Mouse (Mus musculus) CH12.LX (cell line): Measurements from ENCODE around the gene Polr1b.

Experiments used
- CTCF ChIP-seq, 2 experiments: IDR thresholded peaks in 1 of 2; conservative IDR thresholded peaks in 1 of 2; 2 replicates each; pipeline ENCODE4 v1.5.1; 2011 to 2012; ENCODE audit warnings: low read depth in 2 of 2, low read length in 2 of 2, improper control_type of control experiment in 1 of 2, inconsistent platforms in 1 of 2, mild to moderate bottlenecking in 1 of 2, moderate library complexity in 1 of 2
- KAT2A ChIP-seq: IDR thresholded peaks from 2 replicates; pipeline ENCODE4 v1.6.1; 2012; ENCODE audit warnings: low read length, improper control_type of control experiment, inconsistent platforms; ENCODE audit not compliant: insufficient replicate concordance
- MEF2A ChIP-seq: IDR thresholded peaks from 2 replicates; pipeline ENCODE4 v1.6.1; 2014; ENCODE audit warnings: low read depth, mild to moderate bottlenecking, inconsistent platforms, low read length, improper control_type of control experiment, borderline replicate concordance
- MXI1 ChIP-seq: IDR thresholded peaks from 2 replicates; pipeline ENCODE4 v1.6.1; 2011; ENCODE audit warnings: mild to moderate bottlenecking, low read depth, low read length, improper control_type of control experiment
- SMC3 ChIP-seq: IDR thresholded peaks from 2 replicates; pipeline ENCODE4 v1.6.1; 2011; ENCODE audit warnings: low read depth, low read length, improper control_type of control experiment
- UBTF ChIP-seq: IDR thresholded peaks from 2 replicates; pipeline ENCODE4 v1.6.1; 2012; ENCODE audit warnings: low read depth, mild to moderate bottlenecking, inconsistent platforms, low read length, improper control_type of control experiment, moderate library complexity
- ZKSCAN1 ChIP-seq: IDR thresholded peaks from 2 replicates; pipeline ENCODE4 v1.6.1; 2012; ENCODE audit warnings: low read depth, inconsistent platforms, low read length, improper control_type of control experiment, borderline replicate concordance
- ZNF384 ChIP-seq: IDR thresholded peaks from 2 replicates; pipeline ENCODE4 v1.6.1; 2012; ENCODE audit warnings: low read depth, low read length, improper control_type of control experiment, inconsistent platforms

DNA sequence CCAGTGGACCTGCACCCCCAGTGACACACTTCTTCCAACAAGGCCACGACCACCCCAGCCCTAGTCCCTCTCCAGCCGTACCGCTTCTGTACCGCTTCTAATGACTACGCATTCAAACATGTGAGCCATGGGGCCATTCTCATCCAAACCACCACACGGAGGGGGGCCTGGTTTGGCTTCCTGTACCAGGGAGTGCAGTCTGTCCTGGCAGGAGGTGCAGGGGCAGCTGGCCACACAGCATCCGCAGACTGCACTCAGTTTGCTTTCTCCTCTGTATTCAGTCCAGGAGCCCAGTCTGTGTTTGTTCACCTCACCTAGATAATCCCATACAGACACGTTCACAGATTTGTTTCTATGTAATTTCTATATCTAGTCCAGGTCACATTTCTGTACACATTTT is 21.2 kb downstream of the Polr1b start:
- TF ChIP-seq CTCF (conservative IDR thresholded peaks at IDR 0.05 in 1 of 2, IDR thresholded peaks at IDR 0.05 in 1 of 2; ENCODE audit: low read depth in 2 of 2, low read length in 2 of 2) (no peak), ZNF384 (no peak), MXI1 (no peak), UBTF (no peak), MEF2A (no peak), KAT2A (no peak), SMC3 (no peak), ZKSCAN1 (no peak)
